Mouse (Mus musculus): Measurements from ENCODE around the gene Zfp661.

The Zfp661 gene

DNA sequence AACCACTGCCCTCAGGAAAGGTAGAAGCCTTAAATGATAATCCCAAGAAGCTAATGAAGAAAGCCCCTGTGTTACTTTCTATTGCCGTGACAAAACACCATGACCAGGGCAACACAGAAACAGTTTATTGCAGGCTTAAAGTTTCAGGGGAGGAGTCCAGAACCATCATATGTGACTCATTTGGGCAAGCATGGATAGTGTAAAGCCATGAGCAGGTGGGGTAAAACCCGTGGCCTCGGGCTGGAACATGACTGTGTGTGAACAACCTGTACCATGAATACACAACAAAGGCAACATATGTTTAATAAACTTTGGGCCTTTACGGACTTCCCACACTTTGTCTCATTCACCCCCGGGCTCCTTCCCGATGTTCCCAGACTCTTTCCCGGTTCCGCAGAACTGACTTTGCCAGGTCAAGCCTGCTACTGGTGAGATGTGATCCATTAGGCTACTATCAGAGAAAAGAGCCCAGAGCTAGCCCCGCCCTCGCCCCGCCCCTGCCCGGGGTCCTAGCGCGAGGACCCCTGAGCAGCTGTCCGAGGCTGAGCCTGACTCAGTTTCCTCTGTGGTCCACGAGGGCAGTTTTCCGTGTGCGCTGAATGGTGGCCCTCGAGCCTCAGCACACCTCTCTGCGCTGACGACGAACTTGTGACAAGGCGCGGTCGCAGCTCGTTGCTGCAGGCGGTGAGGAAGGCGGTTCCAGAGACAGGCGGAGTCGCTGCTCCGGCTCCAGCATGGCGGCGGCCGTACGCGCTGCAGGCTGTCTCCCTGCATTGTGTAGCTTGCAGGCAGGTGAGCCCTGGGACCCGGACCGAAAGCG lies at the start of gene Zfp661, which contains the start of gene Mrps5:
Zfp661 (minus strand) TSS at position 401 of the 820 bp plus-strand sequence.
Mrps5 (plus strand) TSS at position 529 of the 820 bp plus-strand sequence.
- in situ Hi-C loops (cut with MboI, MseI), result no loop called here

DNA sequence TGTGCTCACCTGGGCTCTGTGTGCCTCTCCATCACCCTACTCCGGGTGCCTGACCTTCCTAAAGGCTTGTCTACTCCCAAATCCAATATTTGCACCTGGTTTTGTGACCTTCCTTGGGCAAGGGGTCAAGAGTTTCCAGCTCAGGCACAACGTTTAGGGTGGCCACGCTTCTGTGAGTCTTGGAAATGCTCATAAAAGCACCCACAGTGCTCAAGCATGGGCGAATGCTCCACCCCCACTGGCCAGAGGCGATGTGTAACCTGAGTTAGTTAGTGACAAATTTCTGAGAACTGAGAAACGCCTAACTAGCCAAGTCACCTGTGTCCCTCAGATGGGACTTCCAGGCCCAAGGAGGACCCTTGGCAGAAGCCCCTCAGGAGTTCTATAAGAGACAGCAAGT lies 48.7 kb upstream of the Zfp661 start:
- in situ Hi-C loops (cut with MboI, MseI), result no loop called here

DNA sequence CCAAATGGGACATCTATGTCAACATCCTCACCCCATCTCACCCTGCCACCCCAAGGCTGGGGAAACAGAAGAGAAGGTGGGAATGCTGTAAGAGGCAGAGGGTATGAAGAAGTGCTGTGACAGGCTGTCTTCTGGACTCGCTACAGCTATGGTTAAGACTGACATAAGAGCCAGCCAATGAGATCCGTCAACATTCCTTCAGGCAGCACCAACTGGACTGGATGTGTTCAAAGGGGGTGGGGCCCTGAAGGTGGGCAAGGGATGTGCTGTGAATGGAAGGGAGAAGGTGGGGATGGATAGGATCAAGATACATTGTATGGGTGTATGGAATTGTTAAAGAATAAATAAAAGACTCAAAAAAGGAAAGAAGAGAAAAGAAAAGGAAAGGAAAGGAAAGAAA lies 45.7 kb upstream of the Zfp661 start:
- in situ Hi-C loops (cut with MboI, MseI), result no loop called here

DNA sequence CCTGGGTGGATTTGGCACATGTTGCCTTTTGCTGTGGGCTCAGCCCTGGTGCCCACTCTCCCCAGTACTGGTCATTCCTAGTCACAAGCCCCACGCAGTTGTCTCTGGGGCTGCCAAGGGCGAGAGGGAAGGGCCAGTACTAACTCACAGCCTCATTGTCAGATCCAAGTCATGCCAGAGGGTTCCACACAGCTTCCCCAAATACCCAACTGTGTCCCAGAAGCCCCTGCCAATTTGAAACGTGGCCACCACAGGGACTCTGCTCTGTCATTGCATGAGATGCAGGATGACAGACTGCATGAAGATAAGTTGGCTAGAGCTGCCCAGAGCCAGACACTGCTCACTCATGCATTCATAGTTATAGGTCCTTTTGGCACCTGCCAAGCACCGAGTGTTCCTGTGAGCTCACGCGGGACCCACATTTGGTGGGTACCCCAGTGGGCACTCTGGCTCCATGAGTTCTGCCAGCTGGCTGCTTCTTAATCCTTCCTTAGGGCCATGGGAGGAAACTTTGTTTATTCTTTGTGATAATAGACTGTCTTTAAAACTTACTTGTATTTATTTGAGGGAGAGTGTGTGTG lies 41.2 kb upstream of the Zfp661 start:
- in situ Hi-C loops (cut with MboI, MseI), result no loop called here

DNA sequence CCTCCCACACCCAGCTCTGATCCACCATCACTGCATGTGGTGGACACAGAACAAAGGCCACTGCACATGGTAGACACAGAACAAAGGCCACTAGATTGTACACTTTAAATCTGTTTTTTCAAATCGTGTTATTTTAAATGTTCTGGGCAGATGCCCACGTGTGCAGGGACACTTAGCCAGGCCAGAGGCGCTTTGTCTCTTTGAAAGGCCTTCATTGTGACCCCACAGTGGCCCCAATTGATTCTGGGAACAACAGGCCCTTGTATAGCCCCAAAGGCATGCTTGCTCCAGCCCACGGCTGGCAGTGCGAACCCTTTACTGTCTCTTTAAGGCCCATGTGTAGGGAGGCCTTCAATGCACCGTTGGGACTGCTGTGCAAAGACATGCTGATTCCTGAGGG lies 40.5 kb upstream of the Zfp661 start:
- in situ Hi-C loops (cut with MboI, MseI), result no loop called here

DNA sequence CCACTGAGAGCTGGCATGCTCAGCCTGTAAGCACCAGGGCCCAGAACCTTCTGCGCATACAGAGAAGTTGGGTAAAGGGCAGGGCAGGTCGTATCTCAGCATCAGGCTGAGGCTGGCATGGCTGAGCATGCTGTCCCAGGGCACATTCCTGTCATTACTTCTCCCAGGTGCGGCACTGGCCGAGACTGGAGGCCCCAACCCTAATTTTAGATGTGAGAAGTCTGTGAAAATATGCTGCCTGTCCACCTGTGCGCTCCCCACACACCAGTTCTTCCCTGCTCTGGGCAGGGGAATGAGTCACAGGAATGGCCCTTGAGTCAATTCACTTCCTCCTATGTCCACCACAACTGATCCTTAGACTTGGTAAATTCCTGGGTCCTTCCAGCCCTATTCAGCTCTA lies 38.8 kb upstream of the Zfp661 start:
- in situ Hi-C loops (cut with MboI, MseI), result no loop called here

DNA sequence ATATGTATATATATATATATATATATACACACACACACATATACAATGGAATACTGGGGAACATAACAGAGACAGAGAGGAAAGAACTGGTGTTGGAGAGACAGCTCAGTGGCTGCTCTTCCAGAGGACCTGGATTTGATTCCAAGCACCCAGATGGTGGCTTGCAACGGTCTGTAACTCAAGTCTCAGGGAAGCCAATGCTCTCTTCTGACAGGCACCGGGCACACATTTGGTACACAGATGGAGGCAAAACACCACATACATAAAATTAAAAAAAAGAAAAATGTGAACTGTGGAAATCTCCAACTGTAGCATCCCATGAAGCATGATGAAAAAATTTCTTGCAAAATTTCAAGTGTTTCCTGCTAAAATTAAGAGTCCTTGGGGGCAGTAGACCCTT lies 37.9 kb upstream of the Zfp661 start:
- in situ Hi-C loops (cut with MboI, MseI), result no loop called here

DNA sequence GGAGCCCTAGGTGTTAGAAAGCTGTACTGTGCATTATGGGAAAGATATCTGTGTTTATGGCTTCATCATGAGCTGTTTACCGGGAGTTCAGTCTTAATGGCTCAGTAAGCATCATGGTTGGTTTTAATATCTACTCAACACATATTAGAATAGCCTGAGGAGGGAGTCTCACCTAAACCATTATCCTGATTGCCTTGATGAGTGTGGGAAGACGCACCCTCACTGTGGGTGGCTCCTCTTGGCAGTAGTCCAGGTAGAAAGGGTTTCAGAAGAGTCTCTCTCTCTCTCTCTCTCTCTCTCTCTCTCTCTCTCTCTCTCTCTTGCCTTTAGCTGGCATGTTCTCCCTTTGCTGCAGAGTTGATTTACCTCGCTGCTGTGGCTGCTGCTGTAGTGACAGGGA lies 35.2 kb upstream of the Zfp661 start:
- in situ Hi-C loops (cut with MboI, MseI), result no loop called here

DNA sequence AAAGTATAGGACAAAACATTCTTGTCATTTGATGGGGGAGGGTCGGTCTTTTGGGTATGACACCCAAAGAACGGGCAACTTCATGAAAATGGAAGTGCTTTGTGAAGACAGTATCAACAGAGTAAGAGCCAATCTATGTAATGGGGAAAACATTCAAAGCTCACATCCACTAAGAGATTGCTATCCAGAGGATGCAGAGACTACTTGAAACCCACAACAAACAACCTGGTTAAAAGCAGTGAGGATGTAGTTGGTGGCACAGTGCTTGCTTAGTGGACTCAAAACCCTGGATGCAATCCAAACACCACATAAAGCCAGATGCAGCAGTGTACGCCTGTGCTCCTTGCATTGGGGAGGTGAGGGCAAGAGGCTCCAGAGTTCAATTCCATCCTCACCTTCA lies 32.4 kb upstream of the Zfp661 start:
- in situ Hi-C loops (cut with MboI, MseI), result no loop called here

DNA sequence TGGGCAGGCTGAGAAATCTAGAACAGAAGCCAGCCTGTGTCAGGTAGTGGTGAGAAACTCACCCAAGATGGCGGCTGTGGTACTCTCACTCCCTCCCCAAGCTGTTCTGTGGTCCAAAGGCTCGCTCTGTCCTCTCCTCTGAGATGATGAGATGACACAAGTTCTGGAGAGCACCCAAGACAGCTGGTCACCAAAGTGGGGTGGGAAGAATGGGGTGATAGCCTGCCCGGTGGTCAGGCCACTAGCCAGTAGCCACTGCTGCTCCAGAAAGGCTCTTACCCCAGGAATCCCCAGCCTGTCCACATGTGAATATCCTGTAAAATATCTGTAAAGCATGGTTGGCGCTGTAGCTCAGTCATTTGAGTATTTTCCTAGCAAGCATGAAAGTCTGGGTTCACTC lies 25.4 kb upstream of the Zfp661 start:
- in situ Hi-C loops (cut with MboI, MseI), result no loop called here

DNA sequence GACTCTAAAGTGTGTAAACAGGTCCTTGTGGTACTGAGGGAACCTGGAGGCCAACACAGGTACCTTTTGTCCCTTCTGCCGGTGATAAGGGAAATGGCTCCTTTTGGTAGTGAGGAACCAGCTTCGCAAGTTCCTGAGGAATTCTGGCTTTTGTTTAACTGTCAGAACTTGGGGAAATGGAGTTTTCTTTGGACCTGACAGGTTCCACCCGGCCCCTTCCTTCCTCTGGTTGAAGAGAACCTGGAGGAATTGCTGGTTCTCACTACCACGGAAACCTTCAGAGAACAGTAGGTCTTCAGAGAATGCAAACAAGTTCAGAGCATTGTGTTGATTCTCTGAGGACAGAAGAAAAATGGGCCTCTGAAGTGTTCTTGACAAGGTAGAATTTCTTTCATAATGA lies 24.5 kb upstream of the Zfp661 start:
- in situ Hi-C loops (cut with MboI, MseI), result no loop called here

DNA sequence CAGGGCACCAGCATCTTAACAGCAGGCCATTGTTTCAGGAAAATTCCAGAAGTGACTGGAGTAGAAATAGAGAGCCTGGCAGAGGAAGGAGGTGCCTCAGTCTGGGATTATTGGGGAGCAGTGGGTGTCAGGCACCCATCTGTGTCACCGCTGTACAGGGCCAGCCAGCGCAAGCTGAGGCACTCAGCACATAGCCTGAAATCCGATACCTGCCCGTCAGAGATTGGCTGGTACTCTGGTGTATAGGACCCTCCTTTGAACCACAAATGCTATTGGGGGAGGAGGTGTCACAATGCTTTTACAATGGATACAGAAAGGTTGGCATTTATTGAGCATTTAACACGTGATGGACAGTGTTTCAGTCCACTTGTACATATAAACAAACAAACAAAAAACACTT lies 22.1 kb upstream of the Zfp661 start:
- in situ Hi-C loops (cut with MboI, MseI), result loop anchor here in 1 of 2 experiments (10.0 kb wide), 1 partner anchor 874 kb away; no protein-coding TSS in a partner anchor

DNA sequence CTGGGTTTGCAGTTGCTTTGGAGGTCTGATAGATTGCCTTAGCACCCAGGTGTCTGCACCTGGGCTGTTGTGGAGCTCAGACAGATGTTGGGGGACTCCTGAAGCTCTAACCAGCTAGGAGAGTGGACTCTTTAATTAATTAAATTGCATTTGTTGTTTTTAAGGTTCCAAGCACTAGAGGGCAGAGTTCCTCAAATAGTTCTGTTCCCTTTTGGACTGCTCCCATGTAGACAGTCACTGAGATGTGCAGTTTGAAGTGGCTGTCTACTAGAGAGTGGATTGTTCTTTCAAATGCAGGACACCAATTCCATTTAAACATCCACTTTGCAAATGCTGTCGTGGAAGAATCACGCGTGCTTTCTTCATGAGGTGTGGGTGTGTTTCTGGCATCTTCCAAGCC lies 21.3 kb upstream of the Zfp661 start:
- in situ Hi-C loops (cut with MboI, MseI), result loop anchor here in 1 of 2 experiments (10.0 kb wide), 1 partner anchor 873 kb away; no protein-coding TSS in a partner anchor

DNA sequence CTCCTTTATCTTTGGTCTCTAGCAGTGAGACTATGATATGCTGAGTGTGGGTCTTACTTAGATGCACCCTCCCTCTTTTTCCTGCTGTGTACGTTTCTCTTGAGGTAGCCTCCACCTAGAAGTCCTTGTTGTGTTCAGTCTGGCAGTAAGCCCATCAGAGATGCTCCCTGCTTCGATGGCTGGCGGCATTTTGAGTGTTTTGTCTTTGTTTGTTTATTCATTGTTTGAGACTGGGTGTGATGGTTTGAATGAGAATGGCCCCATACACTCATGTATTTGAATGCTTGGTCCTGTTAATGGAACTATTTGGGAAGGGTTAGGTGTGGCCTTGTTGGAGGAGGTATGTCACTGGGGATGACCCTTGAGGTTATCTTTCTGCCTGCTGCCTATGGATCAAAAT lies 18.3 kb upstream of the Zfp661 start:
- in situ Hi-C loops (cut with MboI, MseI), result loop anchor here in 1 of 2 experiments (10.0 kb wide), 1 partner anchor 870 kb away; no protein-coding TSS in a partner anchor

DNA sequence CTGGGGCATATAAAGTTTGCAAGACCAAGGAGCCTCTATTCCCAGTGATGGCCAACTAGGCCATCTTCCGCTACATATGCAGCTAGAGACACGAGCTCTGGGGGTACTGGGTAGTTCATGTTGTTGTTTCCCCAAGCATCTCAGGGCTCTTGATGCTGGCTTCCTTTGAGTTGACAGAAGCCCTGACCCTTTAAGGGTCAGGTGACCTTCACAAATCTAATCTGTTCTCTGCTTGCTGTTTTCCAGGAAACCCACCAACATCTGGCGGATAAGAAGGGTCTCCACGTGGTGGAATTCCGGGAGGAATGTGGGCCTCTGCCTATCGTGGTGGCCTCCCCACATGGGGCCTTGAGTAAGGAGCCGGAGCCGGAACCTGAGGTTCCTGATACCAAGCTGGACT lies 16.5 kb upstream of the Zfp661 start:
- in situ Hi-C loops (cut with MboI, MseI), result loop anchor here in 1 of 2 experiments (10.0 kb wide), 1 partner anchor 869 kb away; no protein-coding TSS in a partner anchor

DNA sequence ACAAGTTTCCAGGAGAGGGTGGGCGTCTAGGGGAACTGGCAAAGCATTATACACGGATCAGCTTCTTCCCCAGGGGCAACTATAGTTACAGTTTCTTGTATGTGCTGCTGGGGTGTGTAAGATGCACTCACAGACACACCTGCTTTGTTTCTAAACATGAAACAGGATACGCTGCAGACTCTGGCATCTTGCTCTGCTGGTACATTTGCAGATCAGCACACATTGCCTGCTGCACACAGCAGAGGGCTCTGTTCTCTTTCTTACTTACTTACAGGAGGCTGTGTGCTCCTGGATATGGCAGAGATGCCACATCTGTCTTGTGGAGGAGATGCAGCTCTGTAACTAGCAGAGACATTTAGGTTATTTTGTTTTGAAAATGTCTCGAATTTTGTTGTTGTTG lies 3.9 kb upstream of the Zfp661 start:
- in situ Hi-C loops (cut with MboI, MseI), result no loop called here

DNA sequence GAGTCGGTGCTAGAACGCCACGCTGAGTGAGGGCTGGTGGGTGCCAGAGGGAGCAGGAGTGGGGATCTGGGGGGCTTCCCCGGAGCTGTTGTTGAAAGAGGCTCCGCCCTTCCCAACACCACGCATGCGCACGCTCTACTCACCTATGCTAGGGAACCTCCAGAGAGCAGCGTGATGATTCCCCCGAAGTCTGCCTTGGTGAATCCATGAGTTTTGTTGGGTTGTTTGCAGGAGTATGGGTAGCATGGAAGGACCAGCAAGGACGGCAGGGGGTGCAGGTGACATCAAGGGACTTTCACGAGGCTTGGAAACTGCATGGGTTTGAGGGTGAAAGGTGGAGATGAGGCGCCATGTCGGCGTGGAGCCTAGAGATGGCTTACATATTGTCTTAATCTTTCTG lies 3.3 kb upstream of the Zfp661 start:
- in situ Hi-C loops (cut with MboI, MseI), result no loop called here

DNA sequence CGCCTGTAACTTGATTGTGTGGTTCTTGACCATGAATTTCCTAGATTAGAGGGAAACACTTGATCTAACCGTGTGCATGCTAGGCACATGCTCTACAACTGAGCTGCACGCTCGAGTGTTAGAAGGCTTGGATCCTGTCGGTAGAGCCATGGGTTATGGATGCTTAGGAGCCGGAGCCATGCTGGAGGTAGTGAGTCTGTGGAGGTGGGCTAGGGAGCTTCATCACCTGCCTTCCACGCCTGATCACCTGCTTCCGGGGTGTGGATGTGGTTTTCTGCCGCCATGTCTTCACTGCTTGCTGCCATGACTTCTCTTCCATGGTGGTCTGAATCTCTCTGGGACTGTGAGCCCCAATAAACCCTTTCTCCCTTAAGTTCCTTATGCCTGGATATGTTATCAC lies 2.0 kb upstream of the Zfp661 start:
- in situ Hi-C loops (cut with MboI, MseI), result no loop called here

DNA sequence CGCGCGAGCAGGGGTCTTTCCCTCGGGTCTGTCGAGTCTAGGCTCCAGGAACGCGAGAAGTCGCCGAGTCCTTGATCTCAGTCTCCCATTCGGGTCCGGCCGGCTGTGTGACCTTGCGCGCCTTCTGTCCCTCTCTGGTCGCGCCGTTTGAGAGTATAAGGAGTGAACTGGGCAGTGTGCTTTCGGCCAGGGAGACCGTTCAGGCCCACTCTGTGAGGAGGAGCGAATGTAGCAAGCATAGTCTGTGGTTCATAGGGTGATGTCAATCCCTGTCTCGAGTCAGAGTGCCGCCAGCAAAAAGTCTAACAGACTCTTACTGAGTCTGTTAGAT lies 585 bp upstream of the Zfp661 start:
- in situ Hi-C loops (cut with MboI, MseI), result no loop called here

DNA sequence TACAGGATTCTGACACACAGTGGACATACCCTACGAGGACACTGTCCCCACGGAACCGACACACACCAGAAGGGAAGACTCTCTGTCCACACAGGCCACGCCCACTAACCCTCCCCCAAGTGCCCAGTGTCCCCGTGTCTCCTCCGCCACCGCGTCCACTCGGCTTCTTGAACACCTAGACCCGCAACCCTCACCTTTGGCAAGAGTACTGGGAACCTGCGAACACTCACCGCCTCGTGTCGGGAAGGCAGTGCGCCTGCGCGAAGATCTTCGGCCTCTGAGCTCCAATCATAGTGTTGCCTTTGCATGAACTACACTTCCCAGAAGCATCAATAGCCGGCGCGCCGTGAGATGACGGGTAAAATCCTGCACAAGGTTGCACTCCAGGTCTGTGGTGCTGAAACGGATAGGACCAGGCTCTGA lies 2.4 kb downstream of the Zfp661 start:
- in situ Hi-C loops (cut with MboI, MseI), result no loop called here

DNA sequence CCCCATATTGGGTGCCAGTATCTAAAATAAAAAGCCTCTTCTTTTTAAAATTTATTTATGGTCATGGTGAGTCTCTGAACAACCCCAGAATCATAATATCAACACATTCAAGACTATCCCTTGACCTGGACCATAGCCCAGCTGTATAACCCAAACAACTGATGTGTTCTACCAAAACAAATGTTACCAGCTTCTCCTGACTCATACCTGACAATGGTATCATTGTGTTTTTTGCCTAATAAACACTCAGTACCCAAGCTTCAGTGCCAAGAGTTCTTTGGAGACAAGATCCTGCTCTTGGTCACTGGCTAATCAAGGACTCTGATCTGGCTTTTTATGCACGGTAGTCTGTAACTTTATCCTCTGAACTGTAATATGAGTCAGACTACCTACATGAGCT lies 13.6 kb downstream of the Zfp661 start:
- in situ Hi-C loops (cut with MboI, MseI), result no loop called here

DNA sequence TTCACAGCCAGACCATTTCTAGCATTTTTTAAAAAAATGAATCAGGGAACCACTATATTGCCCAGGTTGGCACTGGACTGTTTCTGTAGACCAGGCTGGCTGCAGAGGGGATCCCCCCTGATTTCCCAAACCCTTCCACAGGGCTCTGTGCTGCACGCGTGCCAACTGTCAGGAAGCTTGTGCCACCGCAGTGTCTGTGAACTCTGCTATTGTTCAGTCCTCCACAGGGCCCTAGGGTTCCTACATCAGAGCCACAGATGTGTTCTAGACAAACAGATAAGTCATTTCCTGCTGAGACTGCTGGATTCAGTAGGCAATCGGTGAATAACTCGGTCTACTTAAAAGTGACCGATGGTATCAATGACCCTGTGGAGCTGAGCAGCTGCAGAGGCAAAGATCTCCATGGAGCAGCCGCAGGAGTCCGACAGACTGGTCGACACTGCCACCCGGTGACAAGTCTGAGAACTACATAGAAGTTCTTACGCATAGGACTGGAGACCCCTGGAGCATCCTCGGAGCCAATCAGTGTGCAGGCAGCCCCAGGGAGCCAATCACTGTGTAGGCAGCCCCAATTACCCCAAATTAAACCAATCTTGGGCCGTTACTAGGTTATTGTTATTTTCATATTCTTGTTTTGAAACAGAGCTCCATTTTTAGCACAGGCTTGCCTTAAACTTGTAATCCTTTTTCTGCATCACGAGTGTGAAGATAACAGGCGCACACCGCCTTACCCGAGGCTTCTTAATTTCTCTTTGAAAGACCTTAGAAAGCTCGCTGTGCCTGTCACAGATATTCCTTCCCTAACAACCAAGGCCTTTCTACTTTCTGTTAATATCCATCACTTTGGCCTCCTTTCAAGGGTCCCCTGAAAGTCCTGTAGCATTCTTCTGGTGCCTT lies 27.6 kb downstream of the Zfp661 start:
- in situ Hi-C loops (cut with MboI, MseI), result loop anchor here in 1 of 2 experiments (5.0 kb wide), 2 partner anchors 52 to 92 kb away; no protein-coding TSS in a partner anchor

All from T-helper 17 cell (primary cell).